Mouse (Mus musculus): ENCODE measurements at regions not wholly inside any gene's neighbourhood (a gene's known extent, or its start where the extent isn't known, plus 50 kb on each side); places are given as distances from the start of the nearest gene placed in this dataset.

GRCm38 (mm10) chr9:6608428-6609283 is 339.0 kb upstream of the Ddi1 start:
- no peak for DNase-seq

Measured in kidney, adult 9 months (tissue).